Mouse (Mus musculus) midbrain, embryonic 15.5 days (tissue): ENCODE data around the gene Map3k10. TPM values are rescaled to one million over a fixed set of nuclear protein-coding genes. Genes with fewer than 3 reads are reported as not detected.
A peak's percentile ranks its signal among the peaks of the same experiment; 100 is the strongest.

Experiments
- ATAC-seq: fragments of 200-750 bp; cut with Nextera tagmentation; replicated peaks from 2 replicates; pipeline ENCODE4 v1.8.0; 2017; ENCODE audit warnings: moderate TSS enrichment
- H3K27ac ChIP-seq: fragments of 300-500 bp; sonication (generic); 2 replicates; pipeline ENCODE4 v1.5.1; 2015; ENCODE audit warnings: mild to moderate bottlenecking, inconsistent platforms
- H3K27me3 ChIP-seq: fragments of 300-500 bp; sonication (generic); replicated peaks from 2 replicates; pipeline ENCODE4 v1.6.1; 2015; ENCODE audit warnings: inconsistent platforms
- H3K36me3 ChIP-seq: fragments of 300-500 bp; sonication (generic); replicated peaks from 2 replicates; pipeline ENCODE4 v1.6.1; 2015; ENCODE audit warnings: inconsistent platforms
- H3K4me1 ChIP-seq: fragments of 300-500 bp; sonication (generic); 2 replicates; pipeline ENCODE4 v1.6.1; 2015; ENCODE audit warnings: inconsistent platforms
- H3K4me2 ChIP-seq: fragments of 300-500 bp; sonication (generic); 2 replicates; pipeline ENCODE4 v1.6.1; 2015; ENCODE audit warnings: inconsistent platforms, mild to moderate bottlenecking, moderate library complexity
- H3K4me3 ChIP-seq: fragments of 300-500 bp; sonication (generic); 2 replicates; pipeline ENCODE4 v1.5.1; 2015; ENCODE audit warnings: mild to moderate bottlenecking, inconsistent platforms
- H3K9ac ChIP-seq: fragments of 300-500 bp; sonication (generic); 2 replicates; pipeline ENCODE4 v1.6.1; 2015; ENCODE audit warnings: mild to moderate bottlenecking, inconsistent platforms
- H3K9me3 ChIP-seq: fragments of 300-500 bp; sonication (generic); 2 replicates; pipeline ENCODE4 v1.6.1; 2016; ENCODE audit warnings: inconsistent platforms
- WGBS: fragments of 180-500 bp; shearing (Covaris S2); methylation state at CpG from one replicate; pipeline ENCODE4 v1.1.7; 2015; ENCODE audit warnings: mixed read lengths; 5-methylcytosine and 5-hydroxymethylcytosine counted together
- polyA plus RNA-seq: library from polyadenylated mRNA; unstranded; fragments of >200 nt; fragmentation: Nextera tagmentation; extraction: Ambion mirVana; gene quantifications from 2 replicates; pipeline ENCODE4 v1.2.1, GENCODE M21; 2015

The Map3k10 gene
- polyA plus RNA-seq, result 17.2 and 19.9 TPM in 2 replicates

GRCm38 (mm10) chr7:27674522-27675221 is at the start of gene Map3k10:
Gene Map3k10, minus strand, starts transcription at chr7:27674598.
- peaks cover 44% of the 10 kb centered on the region for H3K4me1 ChIP-seq
- H3K4me2 ChIP-seq, result peak within 1 kb of the TSS; percentile 98
- no peaks in the 10 kb centered on the region for H3K27me3 ChIP-seq
- peak within 1 kb of the TSS; percentile 53 for H3K4me3 ChIP-seq
- 2% methylated on average over 31 of the region's 31 CpGs for WGBS
- peak within 1 kb of the TSS; percentile 93 for H3K9ac ChIP-seq
- H3K27ac ChIP-seq, result peak within 1 kb of the TSS; percentile 95
- no peaks in the 10 kb centered on the region for H3K9me3 ChIP-seq
- no peaks in the 10 kb centered on the region for H3K36me3 ChIP-seq
- ATAC-seq, result peak; percentile 95

- H3K36me3 ChIP-seq, result no peaks in the 10 kb centered on the region
- no peak overlapping the region for H3K27ac ChIP-seq
- H3K27me3 ChIP-seq, result no peaks in the 10 kb centered on the region
- 91% methylated on average over 8 of the region's 8 CpGs for WGBS
- no peak overlapping the region for H3K4me3 ChIP-seq
- H3K4me1 ChIP-seq, result 0 out of 2 replicates have a peak, but pooled peaks cover 6% of the 10 kb centered on the region
- no peaks in the 10 kb centered on the region for H3K9me3 ChIP-seq
- no peak overlapping the region for H3K4me2 ChIP-seq
- no peak for ATAC-seq
- no peak overlapping the region for H3K9ac ChIP-seq
Observed at GRCm38 (mm10) chr7:27721951-27722350, 47.6 kb upstream of the Map3k10 start.

GRCm38 (mm10) chr7:27710402-27710801 is 36.0 kb upstream of the Map3k10 start:
- no peak for ATAC-seq
- Histone ChIP-seq H3K9ac (no peak overlapping the region), H3K4me1 (no peaks in the 10 kb centered on the region), H3K4me3 (no peak overlapping the region), H3K4me2 (no peak overlapping the region), H3K27me3 (no peaks in the 10 kb centered on the region), H3K27ac (no peak overlapping the region), H3K9me3 (peaks cover 8% of the 10 kb centered on the region), H3K36me3 (no peaks in the 10 kb centered on the region; the same call in 1 of the 2 replicates)
- WGBS, result 89% methylated on average over 7 of the region's 7 CpGs

GRCm38 (mm10) chr7:27696711-27697110 is 22.3 kb upstream of the Map3k10 start:
- ATAC-seq, result no peak
- Histone ChIP-seq H3K4me3 (no peak overlapping the region), H3K36me3 (peaks cover 11% of the 10 kb centered on the region; the same call in 1 of the 2 replicates), H3K4me1 (no peaks in the 10 kb centered on the region), H3K27ac (no peak overlapping the region), H3K4me2 (no peak overlapping the region), H3K9me3 (no peaks in the 10 kb centered on the region), H3K9ac (no peak overlapping the region), H3K27me3 (no peaks in the 10 kb centered on the region)
- WGBS, result 27% methylated on average over 3 of the region's 3 CpGs

GRCm38 (mm10) chr7:27691076-27691475 is 16.7 kb upstream of the Map3k10 start:
- peaks cover 16% of the 10 kb centered on the region for H3K4me1 ChIP-seq
- no peak overlapping the region for H3K4me3 ChIP-seq
- H3K9ac ChIP-seq, result no peak overlapping the region
- WGBS, result 37% methylated on average over 5 of the region's 5 CpGs
- no peak overlapping the region for H3K4me2 ChIP-seq
- H3K27me3 ChIP-seq, result no peaks in the 10 kb centered on the region
- no peaks in the 10 kb centered on the region for H3K9me3 ChIP-seq
- no peak overlapping the region for H3K27ac ChIP-seq
- no peak for ATAC-seq
- H3K36me3 ChIP-seq, result 0 out of 2 replicates have a peak, but pooled peaks cover 2% of the 10 kb centered on the region

- peak within 1 kb of the TSS; percentile 63 for H3K9ac ChIP-seq
- WGBS, result under 1% methylated on average over 19 of the region's 19 CpGs
Observed at GRCm38 (mm10) chr7:27688815-27689612, 14.6 kb upstream of the Map3k10 start, which contains the start of gene Zfp607b. Gene Zfp607b, plus strand, starts transcription at chr7:27689340.

GRCm38 (mm10) chr7:27688246-27688788 is 13.9 kb upstream of the Map3k10 start:
- Histone ChIP-seq H3K4me1 (peaks cover 23% of the 10 kb centered on the region), H3K27me3 (no peaks in the 10 kb centered on the region), H3K4me2 (peak overlapping the region; percentile 74), H3K27ac (peak overlapping the region; percentile 79), H3K36me3 (no peaks in the 10 kb centered on the region), H3K9ac (peak overlapping the region; percentile 63), H3K9me3 (no peaks in the 10 kb centered on the region), H3K4me3 (peak overlapping the region; percentile 49)
- 31% methylated on average over 14 of the region's 14 CpGs for WGBS
- no peak for ATAC-seq

More at GRCm38 (mm10) chr7:27688815-27689612, 14.6 kb upstream of the Map3k10 start, which contains the start of gene Zfp607b:
- Histone ChIP-seq H3K27ac (peak within 1 kb of the TSS; percentile 79), H3K4me1 (peaks cover 23% of the 10 kb centered on the region), H3K9me3 (no peaks in the 10 kb centered on the region), H3K4me3 (peak within 1 kb of the TSS; percentile 49), H3K36me3 (0 out of 2 replicates have a peak, but pooled peaks cover 2% of the 10 kb centered on the region), H3K27me3 (no peaks in the 10 kb centered on the region), H3K4me2 (peak within 1 kb of the TSS; percentile 74)
- peak; percentile 99 for ATAC-seq

- Histone ChIP-seq H3K9me3 (no peaks in the 10 kb centered on the region), H3K9ac (no peak overlapping the region; the same call in 1 of the 2 replicates), H3K27me3 (no peaks in the 10 kb centered on the region), H3K27ac (no peak overlapping the region), H3K36me3 (no peaks in the 10 kb centered on the region), H3K4me2 (peak overlapping the region; percentile 74), H3K4me3 (peak overlapping the region; percentile 49; the same call in 1 of the 2 replicates), H3K4me1 (peaks cover 23% of the 10 kb centered on the region)
- no peak for ATAC-seq
- WGBS, result 65% methylated on average over 3 of the region's 3 CpGs
Observed at GRCm38 (mm10) chr7:27687836-27688235, 13.4 kb upstream of the Map3k10 start.

GRCm38 (mm10) chr7:27687043-27687442 is 12.6 kb upstream of the Map3k10 start:
- no peaks in the 10 kb centered on the region for H3K27me3 ChIP-seq
- no peak overlapping the region for H3K27ac ChIP-seq
- H3K9ac ChIP-seq, result no peak overlapping the region
- 74% methylated on average over 1 of the region's 1 CpGs for WGBS
- H3K36me3 ChIP-seq, result no peaks in the 10 kb centered on the region
- no peak for ATAC-seq
- H3K4me1 ChIP-seq, result peaks cover 23% of the 10 kb centered on the region
- H3K9me3 ChIP-seq, result no peaks in the 10 kb centered on the region
- no peak overlapping the region for H3K4me3 ChIP-seq
- no peak overlapping the region for H3K4me2 ChIP-seq

GRCm38 (mm10) chr7:27685681-27686080 is 11.3 kb upstream of the Map3k10 start:
- WGBS, result 0% methylated on average over 6 of the region's 6 CpGs
- Histone ChIP-seq H3K9me3 (no peaks in the 10 kb centered on the region), H3K4me3 (peak overlapping the region; percentile 29), H3K4me2 (peak overlapping the region; percentile 50), H3K36me3 (no peaks in the 10 kb centered on the region), H3K27ac (no peak overlapping the region), H3K27me3 (no peaks in the 10 kb centered on the region), H3K4me1 (peaks cover 23% of the 10 kb centered on the region), H3K9ac (peak overlapping the region; percentile 36)
- ATAC-seq, result no peak

- no peaks in the 10 kb centered on the region for H3K9me3 ChIP-seq
- no peak overlapping the region; the same call in 1 of the 2 replicates for H3K9ac ChIP-seq
- H3K4me2 ChIP-seq, result peak overlapping the region; percentile 50
- no peak for ATAC-seq
- no peak overlapping the region for H3K27ac ChIP-seq
- no peaks in the 10 kb centered on the region for H3K27me3 ChIP-seq
- peaks cover 18% of the 10 kb centered on the region for H3K4me1 ChIP-seq
- WGBS, result 35% methylated on average over 5 of the region's 5 CpGs
- H3K4me3 ChIP-seq, result peak overlapping the region; percentile 29
- H3K36me3 ChIP-seq, result no peaks in the 10 kb centered on the region
Observed at GRCm38 (mm10) chr7:27685220-27685619, 10.8 kb upstream of the Map3k10 start.

GRCm38 (mm10) chr7:27683218-27683617 is 8.8 kb upstream of the Map3k10 start:
- no peak overlapping the region for H3K27ac ChIP-seq
- H3K9me3 ChIP-seq, result no peaks in the 10 kb centered on the region
- peaks cover 8% of the 10 kb centered on the region for H3K4me1 ChIP-seq
- H3K27me3 ChIP-seq, result no peaks in the 10 kb centered on the region
- H3K9ac ChIP-seq, result no peak overlapping the region
- no peak overlapping the region for H3K4me3 ChIP-seq
- H3K36me3 ChIP-seq, result no peaks in the 10 kb centered on the region
- no peak overlapping the region for H3K4me2 ChIP-seq
- no peak for ATAC-seq
- 87% methylated on average over 2 of the region's 2 CpGs for WGBS
